Mouse (Mus musculus) forebrain, embryonic 16.5 days (tissue): ENCODE results near the gene Mfap2. TPM values are rescaled to one million over a fixed set of nuclear protein-coding genes. Genes with fewer than 3 reads are reported as not detected.

Source experiments
- ATAC-seq: fragments of 200-750 bp; cut with Nextera tagmentation; 2 replicates; pipeline ENCODE4 v1.8.0; 2017; ENCODE audit warnings: mild to moderate bottlenecking, moderate library complexity
- H3K27ac ChIP-seq: fragments of 300-500 bp; sonication (generic); 2 replicates; pipeline ENCODE4 v1.5.1; 2014; ENCODE audit warnings: low read length, control low read depth
- H3K27me3 ChIP-seq: fragments of 300-500 bp; sonication (generic); replicated peaks from 2 replicates; pipeline ENCODE4 v1.6.1; 2014; ENCODE audit warnings: low read length; ENCODE audit not compliant: control insufficient read depth, insufficient read depth
- H3K36me3 ChIP-seq: fragments of 300-500 bp; sonication (generic); 2 replicates; pipeline ENCODE4 v1.6.1; 2014; ENCODE audit not compliant: control insufficient read depth, insufficient read depth
- H3K4me1 ChIP-seq: fragments of 300-500 bp; sonication (generic); replicated peaks from 2 replicates; pipeline ENCODE4 v1.6.1; 2014; ENCODE audit warnings: low read length; ENCODE audit not compliant: control insufficient read depth, insufficient read depth
- H3K4me2 ChIP-seq: fragments of 300-500 bp; sonication (generic); 2 replicates; pipeline ENCODE4 v1.6.1; 2014; ENCODE audit warnings: mild to moderate bottlenecking, low read length, control low read depth
- H3K4me3 ChIP-seq: fragments of 300-500 bp; sonication (generic); replicated peaks from 2 replicates; pipeline ENCODE4 v1.5.1; 2014; ENCODE audit warnings: mild to moderate bottlenecking, low read length, control low read depth
- H3K9ac ChIP-seq: fragments of 300-500 bp; sonication (generic); replicated peaks from 2 replicates; pipeline ENCODE4 v1.6.1; 2014; ENCODE audit warnings: low read depth, low read length, control low read depth
- H3K9me3 ChIP-seq: fragments of 300-500 bp; sonication (generic); 2 replicates; pipeline ENCODE4 v1.6.1; 2016; ENCODE audit warnings: low read length; ENCODE audit not compliant: control insufficient read depth
- WGBS: fragments of 180-500 bp; shearing (Covaris S2); extraction: QIAGEN DNeasy Blood & Tissue Kit; methylation state at CpG from one replicate; pipeline ENCODE4 v1.1.7; 2014; 5-methylcytosine and 5-hydroxymethylcytosine counted together
- polyA plus RNA-seq: library from polyadenylated mRNA; unstranded; fragments of >200 nt; fragmentation: Nextera tagmentation; extraction: Ambion mirVana; gene quantifications from 2 replicates; pipeline ENCODE4 v1.2.1, GENCODE M21; 2015

Mfap2 gene
- polyA plus RNA-seq, 1 experiment from 2014 or later: 202 TPM

- Histone ChIP-seq H3K36me3 (peaks cover 33% of the 10 kb centered on the region), H3K4me2 (no peak overlapping the region), H3K27me3 (no peaks in the 10 kb centered on the region), H3K9ac (no peak overlapping the region), H3K4me3 (no peak overlapping the region), H3K4me1 (peaks cover 6% of the 10 kb centered on the region), H3K27ac (no peak overlapping the region), H3K9me3 (no peaks in the 10 kb centered on the region)
- no peak for ATAC-seq
- WGBS: 82% methylated on average over 13 of the region's 13 CpGs
These were observed 4.2 kb upstream of the Mfap2 start for GRCm38 (mm10) chr4:141005983-141006382.

- no peak for ATAC-seq
- Histone ChIP-seq H3K4me1 (peaks cover 25% of the 10 kb centered on the region), H3K36me3 (peaks cover 28% of the 10 kb centered on the region), H3K9me3 (no peaks in the 10 kb centered on the region), H3K27ac (no peak overlapping the region), H3K9ac (no peak overlapping the region), H3K4me3 (no peak overlapping the region), H3K4me2 (no peak overlapping the region), H3K27me3 (no peaks in the 10 kb centered on the region)
- WGBS: 69% methylated on average over 8 of the region's 8 CpGs
These were observed 2.2 kb upstream of the Mfap2 start for GRCm38 (mm10) chr4:141008028-141008427.

GRCm38 (mm10) chr4:141010526-141010925 is 308 bp downstream of the Mfap2 start:
- Histone ChIP-seq H3K9me3 (no peaks in the 10 kb centered on the region), H3K27me3 (no peaks in the 10 kb centered on the region), H3K9ac (peak overlapping the region; percentile 92), H3K4me2 (peak overlapping the region; percentile 94), H3K36me3 (peaks cover 26% of the 10 kb centered on the region), H3K4me1 (peaks cover 29% of the 10 kb centered on the region), H3K27ac (peak overlapping the region; percentile 93), H3K4me3 (peak overlapping the region; percentile 91)
- WGBS: 0% methylated on average over 22 of the region's 26 CpGs
- peak; percentile 86 for ATAC-seq

- H3K27me3 ChIP-seq: no peaks in the 10 kb centered on the region
- peak overlapping the region; percentile 93 for H3K27ac ChIP-seq
- peak; percentile 41 for ATAC-seq
- H3K9ac ChIP-seq: peak overlapping the region; percentile 92
- H3K4me3 ChIP-seq: peak overlapping the region; percentile 91
- H3K36me3 ChIP-seq: peaks cover 24% of the 10 kb centered on the region
- H3K9me3 ChIP-seq: no peaks in the 10 kb centered on the region
- WGBS: 0% methylated on average over 15 of the region's 17 CpGs
- H3K4me1 ChIP-seq: peaks cover 29% of the 10 kb centered on the region
- H3K4me2 ChIP-seq: peak overlapping the region; percentile 94
These were observed 767 bp downstream of the Mfap2 start for GRCm38 (mm10) chr4:141010941-141011429.

- Histone ChIP-seq H3K9me3 (no peaks in the 10 kb centered on the region), H3K9ac (peak overlapping the region; percentile 92), H3K27me3 (no peaks in the 10 kb centered on the region), H3K4me2 (peak overlapping the region; percentile 94), H3K4me1 (peaks cover 29% of the 10 kb centered on the region), H3K4me3 (peak overlapping the region; percentile 91), H3K27ac (peak overlapping the region; percentile 93), H3K36me3 (peaks cover 19% of the 10 kb centered on the region)
- peak; percentile 52 for ATAC-seq
- 27% methylated on average over 14 of the region's 14 CpGs for WGBS
These were observed 1.5 kb downstream of the Mfap2 start for GRCm38 (mm10) chr4:141011556-141012328.

GRCm38 (mm10) chr4:141012558-141012957 is 2.3 kb downstream of the Mfap2 start:
- Histone ChIP-seq H3K9ac (peak overlapping the region; percentile 92), H3K4me1 (peaks cover 29% of the 10 kb centered on the region), H3K4me3 (peak overlapping the region; percentile 91), H3K9me3 (no peaks in the 10 kb centered on the region), H3K27ac (peak overlapping the region; percentile 93), H3K27me3 (no peaks in the 10 kb centered on the region), H3K4me2 (peak overlapping the region; percentile 94), H3K36me3 (peaks cover 14% of the 10 kb centered on the region)
- WGBS: 33% methylated on average over 10 of the region's 10 CpGs
- ATAC-seq: no peak

GRCm38 (mm10) chr4:141014114-141014513 is 3.9 kb downstream of the Mfap2 start:
- Histone ChIP-seq H3K4me3 (no peak overlapping the region), H3K27ac (no peak overlapping the region), H3K9me3 (no peaks in the 10 kb centered on the region), H3K27me3 (no peaks in the 10 kb centered on the region), H3K4me2 (no peak overlapping the region), H3K9ac (no peak overlapping the region), H3K36me3 (peaks cover 14% of the 10 kb centered on the region), H3K4me1 (peaks cover 31% of the 10 kb centered on the region)
- no peak for ATAC-seq
- WGBS: 69% methylated on average over 8 of the region's 8 CpGs

GRCm38 (mm10) chr4:141014856-141015255 is 4.6 kb downstream of the Mfap2 start:
- no peak overlapping the region for H3K4me3 ChIP-seq
- H3K27me3 ChIP-seq: no peaks in the 10 kb centered on the region
- no peak for ATAC-seq
- 93% methylated on average over 11 of the region's 11 CpGs for WGBS
- H3K27ac ChIP-seq: no peak overlapping the region
- H3K4me2 ChIP-seq: no peak overlapping the region
- H3K36me3 ChIP-seq: peaks cover 14% of the 10 kb centered on the region
- H3K9me3 ChIP-seq: no peaks in the 10 kb centered on the region
- no peak overlapping the region for H3K9ac ChIP-seq
- peaks cover 37% of the 10 kb centered on the region for H3K4me1 ChIP-seq

- Histone ChIP-seq H3K4me1 (peaks cover 37% of the 10 kb centered on the region), H3K9ac (no peak overlapping the region), H3K9me3 (no peaks in the 10 kb centered on the region), H3K27ac (no peak overlapping the region), H3K4me2 (no peak overlapping the region), H3K4me3 (no peak overlapping the region), H3K36me3 (peaks cover 14% of the 10 kb centered on the region), H3K27me3 (no peaks in the 10 kb centered on the region)
- WGBS: 65% methylated on average over 7 of the region's 7 CpGs
- ATAC-seq: no peak
These were observed 5.1 kb downstream of the Mfap2 start for GRCm38 (mm10) chr4:141015356-141015755.
